Mouse (Mus musculus): ENCODE measurements around the gene Kri1.

DNA sequence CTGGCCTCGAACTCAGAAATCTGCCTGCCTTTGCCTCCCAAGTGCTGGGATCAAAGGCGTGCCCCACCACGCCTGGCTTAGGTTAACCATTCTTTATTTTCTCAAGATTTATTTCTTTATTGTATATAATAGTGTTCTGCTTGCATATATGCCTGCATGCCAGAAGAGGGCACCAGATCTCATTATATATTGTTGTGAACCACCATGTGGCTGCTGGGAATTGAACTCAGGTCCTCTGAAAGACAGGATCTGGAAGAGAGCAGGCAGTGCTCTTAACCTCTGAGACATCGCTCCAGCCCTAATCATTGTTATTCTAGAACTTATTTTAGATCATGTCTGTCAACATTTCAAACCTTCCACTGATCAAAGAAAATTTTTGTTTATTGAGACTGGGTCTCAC lies 31.7 kb upstream of the Kri1 start:
- TF ChIP-seq CTCF (IDR thresholded peaks at IDR 0.05; ENCODE audit: borderline replicate concordance, extremely low read depth, insufficient read depth, insufficient read length) = no peak
- TF ChIP-seq POLR2A (IDR thresholded peaks at IDR 0.05; ENCODE audit: borderline replicate concordance, extremely low read depth, insufficient read depth, insufficient read length, poor library complexity, severe bottlenecking) = no peak
